In genomic region chr10:23230863-23231262, GRCm38 (mm10) we compare ENCODE assay signal across 21 mouse cellular contexts.
"Had no signal": no experiment of that assay in that cellular context is flagged by ENCODE, and none has a peak within 500 bp of the region (broad histone marks: within the 10 kb centered on the region; RNA-seq: fewer than 3 reads in every experiment).

No protein-coding gene starts in this region.

- ATAC-seq: liver, embryonic 12.5 days; midbrain, embryonic 15.5 days had no signal

- H3K36me3 ChIP-seq: limb, embryonic 10.5 days; limb, embryonic 13.5 days; liver, embryonic 12.5 days; liver, embryonic 15.5 days; lung, embryonic 15.5 days; midbrain, embryonic 15.5 days; stomach, embryonic 15.5 days had no signal

- H3K9ac ChIP-seq: limb, embryonic 13.5 days; liver, embryonic 12.5 days; liver, embryonic 15.5 days; lung, embryonic 15.5 days; midbrain, embryonic 15.5 days; stomach, embryonic 15.5 days had no signal

- H3K4me3 ChIP-seq: limb, embryonic 10.5 days; limb, embryonic 13.5 days; liver, embryonic 12.5 days; liver, embryonic 15.5 days; lung, embryonic 15.5 days; megakaryocyte, embryonic 14.5 days; midbrain, embryonic 15.5 days; stomach, embryonic 15.5 days had no signal

- DNase-seq: kidney, adult 8-10 months; kidney, postnatal 14 days; kidney, postnatal 4 days; liver; lung, adult 18-20 months; lung, postnatal 10 days; lung, postnatal 36 days; right cerebral cortex, adult 18-20 months; right cerebral cortex, postnatal 14 days; right cerebral cortex, postnatal 4 days; spleen, adult 18-20 months; thymus, postnatal 25 days had no signal

- H3K4me1 ChIP-seq: liver, embryonic 12.5 days; liver, embryonic 15.5 days; lung, embryonic 15.5 days; megakaryocyte, embryonic 14.5 days; midbrain, embryonic 15.5 days; stomach, embryonic 15.5 days had no signal

- H3K27me3 ChIP-seq: limb, embryonic 13.5 days; liver, embryonic 12.5 days; liver, embryonic 15.5 days; lung, embryonic 15.5 days; megakaryocyte, embryonic 14.5 days; midbrain, embryonic 15.5 days; stomach, embryonic 15.5 days had no signal

- H3K4me2 ChIP-seq: limb, embryonic 13.5 days; liver, embryonic 12.5 days; liver, embryonic 15.5 days; lung, embryonic 15.5 days; midbrain, embryonic 11.5 days; midbrain, embryonic 15.5 days; stomach, embryonic 15.5 days had no signal

- H3K9me3 ChIP-seq: limb, embryonic 10.5 days; limb, embryonic 13.5 days; liver, embryonic 12.5 days; liver, embryonic 15.5 days; lung, embryonic 15.5 days; megakaryocyte, embryonic 14.5 days; midbrain, embryonic 15.5 days; stomach, embryonic 15.5 days had no signal

- H3K27ac ChIP-seq: limb, embryonic 10.5 days; limb, embryonic 13.5 days; liver, embryonic 12.5 days; liver, embryonic 15.5 days; lung, embryonic 15.5 days; midbrain, embryonic 15.5 days; stomach, embryonic 15.5 days had no signal
